Mouse (Mus musculus): ENCODE measurements around the gene Asphd2. TPM values are rescaled to one million over a fixed set of nuclear protein-coding genes. Genes with fewer than 3 reads are reported as not detected.
A peak's percentile ranks its signal among the peaks of the same experiment; 100 is the strongest.

Asphd2 gene
- polyA plus RNA-seq, 1 experiment from 2014 or later: 106 TPM

GRCm38 (mm10) chr5:112411514-112412335, 17.1 kb upstream of the Asphd2 start:
- Histone ChIP-seq H3K9ac (no peak overlapping the region), H3K27me3 (no peaks in the 10 kb centered on the region), H3K4me1 (replicated peaks) (peaks cover 41% of the 10 kb centered on the region), H3K4me2 (peak overlapping the region; percentile 40), H3K9me3 (no peaks in the 10 kb centered on the region), H3K36me3 (no peaks in the 10 kb centered on the region), H3K4me3 (no peak overlapping the region), H3K27ac (replicated peaks) (peak overlapping the region; percentile 52)
- peak; percentile 53 for ATAC-seq (ENCODE audit: low FRiP score, low read depth)
- 9% methylated on average over 19 of the region's 19 CpGs for WGBS

GRCm38 (mm10) chr5:112411072-112411471, 16.4 kb upstream of the Asphd2 start:
- peak overlapping the region; percentile 52 for H3K27ac ChIP-seq (replicated peaks)
- peak overlapping the region; percentile 40 for H3K4me2 ChIP-seq
- H3K27me3 ChIP-seq: no peaks in the 10 kb centered on the region
- H3K4me1 ChIP-seq (replicated peaks): peaks cover 35% of the 10 kb centered on the region
- H3K36me3 ChIP-seq: no peaks in the 10 kb centered on the region
- WGBS: 27% methylated on average over 11 of the region's 11 CpGs
- no peak overlapping the region for H3K9ac ChIP-seq
- no peaks in the 10 kb centered on the region for H3K9me3 ChIP-seq
- no peak for ATAC-seq (ENCODE audit: low FRiP score, low read depth)
- H3K4me3 ChIP-seq: no peak overlapping the region

- Histone ChIP-seq H3K9ac (no peak overlapping the region), H3K4me2 (no peak overlapping the region), H3K4me3 (no peak overlapping the region), H3K36me3 (no peaks in the 10 kb centered on the region), H3K9me3 (no peaks in the 10 kb centered on the region), H3K4me1 (replicated peaks) (peaks cover 30% of the 10 kb centered on the region), H3K27me3 (no peaks in the 10 kb centered on the region), H3K27ac (replicated peaks) (0 out of 2 replicates have a peak overlapping the region, but pooled peaks have one; percentile 2)
- no peak for ATAC-seq (ENCODE audit: low FRiP score, low read depth)
- 38% methylated on average over 5 of the region's 5 CpGs for WGBS
These were observed 14.6 kb upstream of the Asphd2 start for GRCm38 (mm10) chr5:112409274-112409673.

DNA sequence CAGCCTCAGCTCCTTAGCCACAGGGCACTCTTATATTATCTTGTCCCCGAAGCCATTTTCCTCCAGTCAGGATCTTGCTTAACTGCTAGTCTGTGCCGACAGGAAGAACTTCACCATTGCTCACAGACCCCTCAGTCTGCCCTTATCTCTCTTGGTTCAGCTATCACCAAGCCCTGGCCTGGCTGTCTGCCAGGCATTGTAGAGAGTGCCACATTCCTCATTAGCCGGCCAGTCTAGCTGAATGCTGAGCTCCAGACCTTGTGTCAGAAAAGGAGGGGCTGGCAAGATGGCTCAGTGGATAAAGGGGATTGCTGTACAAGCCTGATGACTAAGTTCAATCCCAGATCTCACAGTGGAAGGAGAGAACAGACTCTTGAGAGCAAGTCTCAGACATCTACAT, 11.4 kb upstream of the Asphd2 start:
- Histone ChIP-seq H3K9ac (no peak overlapping the region), H3K27me3 (no peaks in the 10 kb centered on the region), H3K4me3 (no peak overlapping the region), H3K9me3 (no peaks in the 10 kb centered on the region), H3K4me1 (replicated peaks) (peaks cover 13% of the 10 kb centered on the region), H3K36me3 (no peaks in the 10 kb centered on the region), H3K27ac (replicated peaks) (no peak overlapping the region), H3K4me2 (no peak overlapping the region)
- WGBS: 71% methylated on average over 3 of the region's 3 CpGs
- no peak for ATAC-seq (ENCODE audit: low FRiP score, low read depth)

- Histone ChIP-seq H3K27me3 (no peaks in the 10 kb centered on the region), H3K4me2 (no peak overlapping the region), H3K9ac (no peak overlapping the region), H3K36me3 (no peaks in the 10 kb centered on the region), H3K4me3 (no peak overlapping the region), H3K4me1 (replicated peaks) (no peaks in the 10 kb centered on the region), H3K9me3 (no peaks in the 10 kb centered on the region), H3K27ac (replicated peaks) (no peak overlapping the region)
- ATAC-seq (ENCODE audit: low FRiP score, low read depth): no peak
- WGBS: 63% methylated on average over 3 of the region's 3 CpGs
These were observed 7.8 kb upstream of the Asphd2 start for GRCm38 (mm10) chr5:112402437-112402836.

- H3K4me3 ChIP-seq: no peak overlapping the region
- no peak overlapping the region for H3K9ac ChIP-seq
- H3K4me2 ChIP-seq: no peak overlapping the region
- H3K27me3 ChIP-seq: no peaks in the 10 kb centered on the region
- ATAC-seq (ENCODE audit: low FRiP score, low read depth): no peak
- 75% methylated on average over 10 of the region's 10 CpGs for WGBS
- no peaks in the 10 kb centered on the region for H3K36me3 ChIP-seq
- no peak overlapping the region for H3K27ac ChIP-seq (replicated peaks)
- H3K4me1 ChIP-seq (replicated peaks): peaks cover 5% of the 10 kb centered on the region
- H3K9me3 ChIP-seq: no peaks in the 10 kb centered on the region
These were observed 4.6 kb upstream of the Asphd2 start for GRCm38 (mm10) chr5:112399284-112399683.

DNA sequence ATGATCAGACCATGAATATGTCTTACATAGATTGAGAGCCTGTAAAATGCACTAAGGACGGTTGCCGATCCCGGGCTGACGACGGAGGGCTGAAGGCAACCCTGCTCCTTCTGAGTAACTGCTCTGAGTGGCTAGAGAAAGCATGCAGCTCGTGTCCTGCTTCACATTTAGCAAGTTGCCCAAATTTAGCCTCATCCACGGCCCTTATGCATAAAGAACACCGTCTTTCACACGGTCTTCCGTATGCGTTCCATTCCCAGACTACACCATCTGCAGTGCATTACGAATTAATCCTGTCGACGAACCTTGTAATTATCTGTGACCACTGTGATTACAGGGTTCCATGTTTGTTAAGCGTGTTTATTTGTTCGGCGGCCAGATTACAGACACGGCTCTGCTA, 1.4 kb upstream of the Asphd2 start:
- Histone ChIP-seq H3K9me3 (no peaks in the 10 kb centered on the region), H3K36me3 (no peaks in the 10 kb centered on the region), H3K27ac (replicated peaks) (no peak overlapping the region), H3K4me1 (replicated peaks) (peaks cover 36% of the 10 kb centered on the region), H3K4me3 (no peak overlapping the region), H3K9ac (no peak overlapping the region), H3K4me2 (no peak overlapping the region), H3K27me3 (no peaks in the 10 kb centered on the region)
- no peak for ATAC-seq (ENCODE audit: low FRiP score, low read depth)
- 62% methylated on average over 18 of the region's 18 CpGs for WGBS

DNA sequence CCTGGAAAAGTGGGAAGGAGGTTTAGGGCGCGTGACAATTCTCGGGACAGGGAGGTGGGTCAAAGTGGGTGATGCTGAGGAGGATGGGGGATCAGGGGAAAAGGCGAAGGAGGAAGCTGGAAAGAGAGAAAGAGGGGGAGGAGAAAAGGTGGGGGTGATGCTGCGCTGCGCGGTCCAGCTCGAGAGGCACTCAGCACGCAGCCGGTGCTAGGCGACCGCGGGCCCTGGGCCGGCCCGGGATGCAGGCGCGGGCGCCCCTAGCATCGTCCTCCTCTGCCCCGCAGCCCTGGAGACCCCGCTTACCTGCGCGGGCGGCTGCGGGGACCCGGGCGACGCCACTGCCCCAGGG, 277 bp downstream of the Asphd2 start:
- H3K9me3 ChIP-seq: no peaks in the 10 kb centered on the region
- peaks cover 53% of the 10 kb centered on the region for H3K4me1 ChIP-seq (replicated peaks)
- H3K4me2 ChIP-seq: peak overlapping the region; percentile 89
- no peaks in the 10 kb centered on the region for H3K27me3 ChIP-seq
- under 1% methylated on average over 15 of the region's 28 CpGs for WGBS
- ATAC-seq (ENCODE audit: low FRiP score, low read depth): peak; percentile 62
- H3K27ac ChIP-seq (replicated peaks): peak overlapping the region; percentile 91
- H3K36me3 ChIP-seq: 0 out of 2 replicates have a peak, but pooled peaks cover 4% of the 10 kb centered on the region
- H3K4me3 ChIP-seq: peak overlapping the region; percentile 70
- H3K9ac ChIP-seq: peak overlapping the region; percentile 69

- H3K4me3 ChIP-seq: peak overlapping the region; percentile 70
- no peaks in the 10 kb centered on the region for H3K27me3 ChIP-seq
- 8% methylated on average over 17 of the region's 18 CpGs for WGBS
- H3K4me1 ChIP-seq (replicated peaks): peaks cover 58% of the 10 kb centered on the region
- peak overlapping the region; percentile 69 for H3K9ac ChIP-seq
- no peak; the same call in none of the 2 replicates for ATAC-seq (ENCODE audit: low FRiP score, low read depth)
- H3K36me3 ChIP-seq: 0 out of 2 replicates have a peak, but pooled peaks cover 4% of the 10 kb centered on the region
- H3K4me2 ChIP-seq: peak overlapping the region; percentile 89
- peak overlapping the region; percentile 91 for H3K27ac ChIP-seq (replicated peaks)
- H3K9me3 ChIP-seq: no peaks in the 10 kb centered on the region
These were observed 788 bp downstream of the Asphd2 start for GRCm38 (mm10) chr5:112393741-112394414.

GRCm38 (mm10) chr5:112391676-112392323, 2.9 kb downstream of the Asphd2 start:
- H3K36me3 ChIP-seq: peaks cover 12% of the 10 kb centered on the region
- no peaks in the 10 kb centered on the region for H3K27me3 ChIP-seq
- 65% methylated on average over 27 of the region's 27 CpGs for WGBS
- no peaks in the 10 kb centered on the region for H3K9me3 ChIP-seq
- peaks cover 63% of the 10 kb centered on the region for H3K4me1 ChIP-seq (replicated peaks)
- no peak overlapping the region for H3K27ac ChIP-seq (replicated peaks)
- H3K4me3 ChIP-seq: no peak overlapping the region
- no peak overlapping the region for H3K9ac ChIP-seq
- no peak overlapping the region for H3K4me2 ChIP-seq
- no peak for ATAC-seq (ENCODE audit: low FRiP score, low read depth)

- Histone ChIP-seq H3K9me3 (no peaks in the 10 kb centered on the region), H3K4me1 (replicated peaks) (peaks cover 63% of the 10 kb centered on the region), H3K27me3 (no peaks in the 10 kb centered on the region), H3K4me2 (peak overlapping the region; percentile 7; the same call in 1 of the 2 replicates), H3K4me3 (no peak overlapping the region), H3K36me3 (peaks cover 20% of the 10 kb centered on the region), H3K27ac (replicated peaks) (no peak overlapping the region), H3K9ac (no peak overlapping the region)
- 61% methylated on average over 16 of the region's 16 CpGs for WGBS
- no peak for ATAC-seq (ENCODE audit: low FRiP score, low read depth)
These were observed 3.7 kb downstream of the Asphd2 start for GRCm38 (mm10) chr5:112391002-112391401.

DNA sequence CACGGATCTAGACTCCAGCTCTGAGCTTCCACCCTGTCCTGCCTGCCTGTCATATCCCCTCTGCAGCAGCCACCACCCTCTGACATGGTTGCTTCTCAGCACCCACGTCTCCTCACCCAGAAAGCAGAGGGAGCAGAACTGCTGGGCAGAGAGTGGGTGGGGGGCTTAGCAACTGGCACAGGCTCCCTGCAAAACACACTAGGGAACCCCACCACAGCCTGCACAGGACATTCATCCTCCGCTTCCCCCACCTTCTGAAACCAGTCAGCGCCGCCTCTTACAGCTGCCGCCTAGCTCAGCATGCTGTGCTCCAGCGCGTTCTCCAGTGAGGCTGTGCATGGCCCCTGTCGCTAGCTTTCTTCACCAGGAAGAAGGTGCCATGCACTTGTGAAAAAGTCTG, 5.3 kb downstream of the Asphd2 start:
- H3K9me3 ChIP-seq: no peaks in the 10 kb centered on the region
- H3K4me2 ChIP-seq: peak overlapping the region; percentile 33
- ATAC-seq (ENCODE audit: low FRiP score, low read depth): no peak
- H3K4me1 ChIP-seq (replicated peaks): peaks cover 58% of the 10 kb centered on the region
- H3K36me3 ChIP-seq: peaks cover 34% of the 10 kb centered on the region
- 0 out of 2 replicates have a peak overlapping the region, but pooled peaks have one; percentile 25 for H3K9ac ChIP-seq
- H3K27ac ChIP-seq (replicated peaks): no peak overlapping the region
- 67% methylated on average over 9 of the region's 9 CpGs for WGBS
- no peak overlapping the region for H3K4me3 ChIP-seq
- no peaks in the 10 kb centered on the region for H3K27me3 ChIP-seq

All from hindbrain, embryonic 15.5 days (tissue).